Mouse (Mus musculus) CH12.LX (cell line): Measurements from ENCODE around the gene Cep350. TPM values are rescaled to one million over a fixed set of nuclear protein-coding genes. Genes with fewer than 3 reads are reported as not detected.

Source experiments
- DNase-seq: peaks from one replicate; pipeline ENCODE4 v3.0.0-alpha.2; 2013; ENCODE audit errors: extremely low read depth
- H3K27ac ChIP-seq: 2 replicates; pipeline ENCODE4 v1.5.1; 2012; ENCODE audit warnings: low read depth, mild to moderate bottlenecking, control low read depth, moderate library complexity; ENCODE audit not compliant: insufficient read depth
- H3K27me3 ChIP-seq: replicated peaks from 2 replicates; pipeline ENCODE3; 2012; ENCODE audit warnings: inconsistent platforms
- H3K36me3 ChIP-seq, 2 experiments: replicated peaks in 1 of 2; 2 replicates each; pipeline versions ENCODE3 to v1.6.1; 2012; ENCODE audit warnings: inconsistent platforms in 1 of 2, low read length in 1 of 2, mild to moderate bottlenecking in 1 of 2, mixed read lengths in 1 of 2, moderate library complexity in 1 of 2; ENCODE audit not compliant: control insufficient read depth in 1 of 2, insufficient read depth in 1 of 2
- H3K4me1 ChIP-seq, 2 experiments: 2 replicates each; pipeline ENCODE4 v1.6.1; 2012; ENCODE audit warnings: inconsistent platforms in 1 of 2, moderate library complexity in 1 of 2; ENCODE audit not compliant: insufficient read depth in 2 of 2, control insufficient read depth in 1 of 2
- H3K4me2 ChIP-seq: 2 replicates; pipeline ENCODE4 v1.6.1; 2012; ENCODE audit warnings: low read depth, mild to moderate bottlenecking, control low read depth; ENCODE audit not compliant: poor library complexity, insufficient read depth, severe bottlenecking
- H3K4me3 ChIP-seq, 3 experiments: fragments of 150-350 bp in 1 of 3; sonication (generic) in 1 of 3; replicated peaks in 1 of 3; 2 replicates each; pipeline versions ENCODE3 to v1.5.1; 2011 to 2012; ENCODE audit warnings: low read depth in 2 of 3, low read length in 2 of 3, mild to moderate bottlenecking in 2 of 3, moderate library complexity in 2 of 3, control low read depth in 1 of 3, improper control_type of control experiment in 1 of 3, inconsistent platforms in 1 of 3, mixed read lengths in 1 of 3; ENCODE audit not compliant: poor library complexity in 1 of 3
- H3K79me2 ChIP-seq: replicated peaks from 2 replicates; pipeline ENCODE4 v1.6.1; 2012; ENCODE audit warnings: mild to moderate bottlenecking, moderate library complexity; ENCODE audit not compliant: control insufficient read depth, poor library complexity, insufficient read depth, severe bottlenecking; ENCODE audit errors: extremely low read depth
- H3K9ac ChIP-seq: 2 replicates; pipeline ENCODE4 v1.6.1; 2012; ENCODE audit warnings: low read depth, mild to moderate bottlenecking, control low read depth, moderate library complexity; ENCODE audit not compliant: insufficient read depth
- H3K9me3 ChIP-seq: replicated peaks from 2 replicates; pipeline ENCODE3; 2012; ENCODE audit warnings: low read length, inconsistent platforms, mixed read lengths
- BHLHE40 ChIP-seq: IDR thresholded peaks from 2 replicates; pipeline ENCODE4 v1.6.1; 2011; ENCODE audit warnings: mild to moderate bottlenecking, low read depth, low read length, improper control_type of control experiment
- CHD1 ChIP-seq: IDR thresholded peaks from 2 replicates; pipeline ENCODE4 v1.6.1; 2012; ENCODE audit warnings: low read depth, low read length, improper control_type of control experiment, inconsistent platforms
- CHD2 ChIP-seq: IDR thresholded peaks from 2 replicates; pipeline ENCODE4 v1.6.1; 2011; ENCODE audit warnings: low read length, improper control_type of control experiment
- HCFC1 ChIP-seq: IDR thresholded peaks from 2 replicates; pipeline ENCODE4 v1.6.1; 2012; ENCODE audit warnings: low read depth, mild to moderate bottlenecking, inconsistent platforms, low read length, improper control_type of control experiment
- IRF4 ChIP-seq: IDR thresholded peaks from 2 replicates; pipeline ENCODE4 v1.6.1; 2014; ENCODE audit warnings: low read depth, mild to moderate bottlenecking, inconsistent platforms, low read length, improper control_type of control experiment
- JUND ChIP-seq: conservative IDR thresholded peaks from 2 replicates; pipeline ENCODE4 v1.6.1; 2011; ENCODE audit warnings: low read depth, low read length, improper control_type of control experiment
- KAT2A ChIP-seq: IDR thresholded peaks from 2 replicates; pipeline ENCODE4 v1.6.1; 2012; ENCODE audit warnings: low read length, improper control_type of control experiment, inconsistent platforms; ENCODE audit not compliant: insufficient replicate concordance
- MAFK ChIP-seq: IDR thresholded peaks from 2 replicates; pipeline ENCODE4 v1.6.1; 2011; ENCODE audit warnings: low read length, improper control_type of control experiment; ENCODE audit not compliant: insufficient replicate concordance
- MAX ChIP-seq: IDR thresholded peaks from 2 replicates; pipeline ENCODE4 v1.6.1; 2011; ENCODE audit warnings: low read length, improper control_type of control experiment
- MAZ ChIP-seq: IDR thresholded peaks from 2 replicates; pipeline ENCODE4 v1.6.1; 2012; ENCODE audit warnings: low read depth, mild to moderate bottlenecking, inconsistent platforms, low read length, improper control_type of control experiment, moderate library complexity
- MEF2A ChIP-seq: IDR thresholded peaks from 2 replicates; pipeline ENCODE4 v1.6.1; 2014; ENCODE audit warnings: low read depth, mild to moderate bottlenecking, inconsistent platforms, low read length, improper control_type of control experiment, borderline replicate concordance
- MXI1 ChIP-seq: IDR thresholded peaks from 2 replicates; pipeline ENCODE4 v1.6.1; 2011; ENCODE audit warnings: mild to moderate bottlenecking, low read depth, low read length, improper control_type of control experiment
- POLR2AphosphoS2 ChIP-seq: IDR thresholded peaks from 2 replicates; pipeline ENCODE4 v1.6.1; 2011; ENCODE audit warnings: low read depth, low read length, improper control_type of control experiment
- RAD21 ChIP-seq: IDR thresholded peaks from 2 replicates; pipeline ENCODE4 v1.6.1; 2011; ENCODE audit warnings: low read depth, mild to moderate bottlenecking, low read length, improper control_type of control experiment, moderate library complexity
- SMC3 ChIP-seq: IDR thresholded peaks from 2 replicates; pipeline ENCODE4 v1.6.1; 2011; ENCODE audit warnings: low read depth, low read length, improper control_type of control experiment
- TBP ChIP-seq: conservative IDR thresholded peaks from 2 replicates; pipeline ENCODE4 v1.6.1; 2011; ENCODE audit warnings: low read depth, low read length, improper control_type of control experiment
- UBTF ChIP-seq: IDR thresholded peaks from 2 replicates; pipeline ENCODE4 v1.6.1; 2012; ENCODE audit warnings: low read depth, mild to moderate bottlenecking, inconsistent platforms, low read length, improper control_type of control experiment, moderate library complexity
- USF1 ChIP-seq: IDR thresholded peaks from 2 replicates; pipeline ENCODE4 v1.6.1; 2014; ENCODE audit warnings: low read depth, mild to moderate bottlenecking, inconsistent platforms, low read length, improper control_type of control experiment
- USF2 ChIP-seq: conservative IDR thresholded peaks from 2 replicates; pipeline ENCODE4 v1.6.1; 2011; ENCODE audit warnings: low read depth, low read length, improper control_type of control experiment
- ZKSCAN1 ChIP-seq: IDR thresholded peaks from 2 replicates; pipeline ENCODE4 v1.6.1; 2012; ENCODE audit warnings: low read depth, inconsistent platforms, low read length, improper control_type of control experiment, borderline replicate concordance
- dilution Hi-C: fragments of 300-500 bp; cut with MboI; formaldehyde crosslinking; loops from 2 replicates; pipeline ENCODE4 v1.14.3; 2020; ENCODE audit warnings: low sequenced_read_pairs; ENCODE audit not compliant: extremely low pct_unique_long_range_greater_than_20kb, extremely low pct_ligation_motif_present
- in situ Hi-C: fragments of 300-500 bp; cut with MboI; formaldehyde crosslinking; loops from 3 replicates; pipeline ENCODE4 v1.14.3; 2019; ENCODE audit warnings: low sequenced_read_pairs, low pct_ligation_motif_present, low pct_unique_long_range_greater_than_20kb, mixed read lengths
- polyA plus RNA-seq: library from polyadenylated mRNA; unstranded; fragments of >175 nt; gene quantifications from 2 replicates; pipeline ENCODE4 v1.2.1, GENCODE M21; 2012; ENCODE audit warnings: low read depth; ENCODE audit not compliant: insufficient read length
- total RNA-seq, 2 experiments: library from RNA; depleted of rRNA; stranded (reverse); fragments of 300-350 nt in 1 of 2; fragments of >200 nt in 1 of 2; gene quantifications; 2 replicates each; pipeline ENCODE4 v1.2.3; 2012 to 2014

Cep350 gene
- total and polyA plus RNA-seq, 3 experiments = 3.5 to 8.3 (median 6.8) TPM

- in situ Hi-C loops (no loop called here), dilution Hi-C loops (no loop called here)
- Histone ChIP-seq H3K9ac (no peak overlapping the region), H3K4me1 (peaks cover 0 to under 1% of the 10 kb centered on the region in 2 experiments; a peak in 2 of 4 replicates), H3K27ac (no peak overlapping the region), H3K27me3 (no peaks in the 10 kb centered on the region), H3K9me3 (no peaks in the 10 kb centered on the region), H3K4me3 (no peak overlapping the region), H3K36me3 (no peaks in the 10 kb centered on the region), H3K4me2 (no peak overlapping the region), H3K79me2 (no peaks in the 10 kb centered on the region)
- DNase-seq = no peak
- no peak for TF ChIP-seq CHD1
- no peak for TF ChIP-seq SMC3
- TF ChIP-seq CHD2 = no peak
- no peak for TF ChIP-seq MAX
- no peak for TF ChIP-seq TBP
- no peak for TF ChIP-seq JUND
- no peak for TF ChIP-seq MEF2A
- TF ChIP-seq RAD21 = no peak
- no peak for TF ChIP-seq MAFK
- no peak for TF ChIP-seq HCFC1
- no peak for TF ChIP-seq KAT2A
- no peak for TF ChIP-seq BHLHE40
These were observed 139.4 kb downstream of the Cep350 start for GRCm38 (mm10) chr1:155833610-155834009.

- TF ChIP-seq BHLHE40 (no peak), RAD21 (no peak), USF1 (no peak), MAX (no peak), ZKSCAN1 (no peak), CHD1 (no peak), UBTF (no peak), SMC3 (no peak), POLR2AphosphoS2 (no peak), MXI1 (no peak), IRF4 (no peak), USF2 (no peak), MAZ (no peak)
- H3K36me3 ChIP-seq = no peaks in the 10 kb centered on the region
- no peak overlapping the region for H3K4me3 ChIP-seq
- in situ Hi-C loops = no loop called here
- H3K9me3 ChIP-seq = no peaks in the 10 kb centered on the region
- no peak overlapping the region for H3K9ac ChIP-seq
- H3K79me2 ChIP-seq = no peaks in the 10 kb centered on the region
- DNase-seq = no peak
- no peak overlapping the region for H3K27ac ChIP-seq
- peaks cover 8 to 17% of the 10 kb centered on the region in 2 experiments; a peak in 3 of 4 replicates for H3K4me1 ChIP-seq
- no peak overlapping the region for H3K4me2 ChIP-seq
- dilution Hi-C loops = no loop called here
- no peaks in the 10 kb centered on the region for H3K27me3 ChIP-seq
These were observed 141.1 kb downstream of the Cep350 start for GRCm38 (mm10) chr1:155831958-155832357.
